Mouse (Mus musculus): ENCODE data around the gene Ngrn.

Ngrn gene

DNA sequence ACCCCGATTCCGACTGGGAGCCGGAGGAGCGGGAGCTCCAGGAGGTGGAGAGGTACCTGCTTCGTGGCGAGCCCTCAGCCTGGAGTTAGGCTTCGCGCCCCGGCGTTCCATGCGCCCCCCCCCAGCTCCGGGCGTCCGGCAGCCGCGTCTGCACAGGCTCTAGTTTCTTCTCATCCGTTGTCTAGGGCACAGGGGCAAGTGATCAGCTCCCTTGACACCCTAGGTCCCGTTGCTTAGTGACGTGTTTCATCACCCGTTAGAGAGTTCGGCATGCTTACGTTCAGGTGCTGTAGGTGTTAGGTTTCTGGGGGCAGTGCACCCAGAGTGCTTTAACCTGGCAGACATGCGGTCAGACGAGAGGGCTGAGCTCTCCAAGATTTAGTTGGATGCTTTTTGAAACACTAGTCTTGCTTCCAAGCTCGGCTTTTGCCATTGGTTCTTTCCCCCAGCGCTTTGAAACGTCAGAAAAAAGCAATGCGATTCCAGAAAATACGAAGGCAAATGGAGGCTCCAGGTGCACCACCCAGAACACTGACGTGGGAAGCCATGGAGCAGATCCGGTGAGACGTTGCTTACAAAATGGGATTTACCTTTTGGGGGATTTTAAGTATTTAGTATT, 466 bp downstream of the Ngrn start:
- DNase-seq (ENCODE audit: low spot score), result peak; percentile 45

DNA sequence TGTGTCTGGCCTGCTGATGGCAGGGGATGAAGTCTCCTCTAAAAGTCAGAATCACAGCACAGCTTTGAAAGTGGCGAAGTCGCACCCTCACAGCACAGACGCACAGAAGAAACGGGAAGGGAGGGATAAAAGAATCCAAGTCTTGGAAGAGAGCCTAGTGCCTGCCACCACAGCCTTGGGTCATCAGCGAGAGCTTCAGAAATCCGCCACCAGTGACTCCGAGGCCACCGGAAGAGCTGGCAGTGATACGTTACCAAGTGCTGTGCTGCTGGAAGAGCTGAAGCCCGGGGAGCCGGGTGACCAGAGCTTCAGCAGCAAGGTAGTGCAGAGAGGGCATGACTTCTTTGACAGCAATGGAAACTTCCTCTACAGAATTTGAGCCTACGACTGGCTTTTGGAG, 3.6 kb downstream of the Ngrn start:
- DNase-seq (ENCODE audit: low spot score), result no peak

DNA sequence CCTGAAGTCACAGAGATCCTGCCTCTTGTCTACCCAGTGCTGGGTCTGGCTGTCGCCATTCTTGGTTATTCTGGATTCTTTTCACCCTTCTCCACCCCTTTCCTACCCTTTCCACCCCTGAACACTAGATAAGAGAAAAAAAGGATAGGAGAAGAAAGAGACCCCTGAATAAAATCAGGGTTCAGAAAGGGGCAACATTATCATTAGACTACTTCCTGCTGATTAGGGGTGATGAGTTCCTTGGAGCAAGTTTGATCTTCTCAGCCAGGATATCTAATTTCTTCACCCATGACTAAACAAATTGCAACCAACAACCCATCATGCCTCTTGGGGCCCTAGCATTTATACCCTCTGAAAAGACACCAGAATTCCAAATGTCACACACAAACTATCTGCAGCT, 6.7 kb downstream of the Ngrn start:
- DNase-seq (ENCODE audit: low spot score), result no peak

DNA sequence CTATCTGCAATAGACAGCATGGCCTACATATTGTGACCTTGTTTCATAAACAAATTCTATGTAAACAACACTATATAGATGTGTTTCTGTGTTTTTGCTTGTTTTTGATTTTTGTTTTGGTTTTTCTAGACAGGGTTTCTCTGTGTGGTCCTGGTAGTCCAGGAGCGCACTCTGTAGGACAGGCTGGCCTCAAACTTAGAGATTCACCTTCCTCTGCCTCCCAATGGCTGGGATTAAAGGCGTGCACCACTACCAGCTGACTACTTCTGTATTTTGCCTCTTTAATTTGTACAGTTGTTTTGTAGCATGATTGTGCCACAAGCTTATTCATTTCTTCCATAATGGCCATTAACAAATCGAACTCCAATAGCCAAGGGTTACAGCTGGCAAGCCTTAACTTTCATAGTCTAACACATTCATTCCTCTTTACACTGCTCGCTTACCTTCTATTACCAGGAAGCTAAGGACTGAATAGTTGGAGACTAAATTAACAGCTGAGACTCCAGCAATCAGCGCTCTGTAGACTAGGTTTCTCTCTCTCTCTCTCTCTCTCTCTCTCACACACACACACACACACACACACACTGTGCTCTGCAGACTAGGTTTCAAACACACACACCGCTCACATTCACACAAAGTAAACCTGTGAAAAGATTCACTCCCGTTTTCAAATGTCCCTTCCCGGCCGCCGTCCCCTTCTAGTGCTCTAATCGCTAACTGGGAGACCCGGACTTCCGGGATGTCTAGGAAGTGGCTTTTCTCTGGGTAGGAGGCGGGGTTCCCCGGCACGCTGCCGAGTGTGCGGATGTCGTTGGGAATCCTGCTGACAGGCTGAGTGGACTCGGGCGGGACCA, 8.1 kb downstream of the Ngrn start, which contains the start of gene Vps33b:
TSS of gene Vps33b (plus strand) at position 753 of the 854 bp plus-strand sequence.
- DNase-seq (ENCODE audit: low spot score), result peak; percentile 94

DNA sequence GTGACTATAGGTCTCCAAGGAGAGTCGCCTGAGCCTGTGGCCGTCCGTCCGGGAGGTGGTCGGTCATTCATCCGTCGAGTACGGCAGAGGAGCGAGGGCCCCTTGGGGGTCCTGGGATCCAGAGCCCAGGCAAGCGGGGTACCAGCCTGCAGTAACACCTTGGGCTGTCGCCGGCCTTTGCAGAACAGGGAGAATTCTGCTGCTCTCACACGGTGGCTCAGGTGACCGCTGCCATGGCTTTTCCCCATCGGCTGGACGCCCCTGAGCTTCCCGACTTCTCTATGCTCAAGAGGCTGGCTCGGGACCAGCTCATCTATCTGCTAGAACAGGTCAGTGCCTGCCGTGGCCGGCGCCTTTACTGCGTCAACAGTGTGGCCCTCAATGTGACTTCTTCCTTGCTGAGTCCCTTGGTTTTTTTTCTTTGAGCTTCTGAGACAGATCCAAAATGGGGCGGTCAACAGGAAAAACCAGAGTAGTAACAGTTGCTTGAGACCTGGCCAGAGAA, 8.8 kb downstream of the Ngrn start:
- DNase-seq (ENCODE audit: low spot score), result peak; percentile 49

DNA sequence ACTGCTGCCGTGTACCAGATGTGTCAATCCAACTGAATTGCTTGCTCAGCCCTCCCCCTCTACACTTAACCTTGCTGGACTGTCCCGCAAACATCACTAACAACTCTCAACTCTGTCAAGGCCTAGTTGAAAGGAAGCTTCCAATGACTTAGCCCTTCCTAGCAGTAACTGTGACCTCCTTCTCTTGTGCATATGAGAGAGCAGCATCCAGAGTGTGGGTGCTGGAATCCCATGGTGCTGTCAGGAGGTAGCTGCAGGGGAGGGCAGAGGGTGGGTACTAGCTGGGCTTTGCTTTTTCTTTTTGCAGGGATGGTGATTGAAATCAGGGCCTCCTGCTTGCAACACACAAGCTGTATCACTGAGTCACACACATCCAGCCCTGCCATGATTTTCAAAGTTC, 12.4 kb downstream of the Ngrn start:
- no peak for DNase-seq (ENCODE audit: low spot score)

DNA sequence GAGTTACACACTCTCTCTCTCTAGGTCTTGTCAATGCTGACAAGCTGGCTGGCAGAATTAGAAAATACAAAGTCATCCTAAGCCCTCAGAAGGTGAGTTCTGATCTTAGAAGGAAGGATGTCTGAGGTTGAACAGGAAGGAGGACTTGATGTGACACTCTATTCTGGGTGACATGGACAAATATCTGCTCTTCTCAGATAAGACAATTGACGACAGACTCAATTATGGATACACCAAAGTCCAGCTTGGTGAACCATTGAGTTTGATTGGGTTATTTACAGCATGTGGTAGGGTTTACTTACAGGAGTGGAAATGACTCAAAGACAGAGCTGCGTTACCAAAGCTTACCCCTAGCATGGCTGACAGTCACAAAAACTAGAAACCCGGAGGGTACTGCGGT, 15.4 kb downstream of the Ngrn start:
- DNase-seq (ENCODE audit: low spot score), result no peak

DNA sequence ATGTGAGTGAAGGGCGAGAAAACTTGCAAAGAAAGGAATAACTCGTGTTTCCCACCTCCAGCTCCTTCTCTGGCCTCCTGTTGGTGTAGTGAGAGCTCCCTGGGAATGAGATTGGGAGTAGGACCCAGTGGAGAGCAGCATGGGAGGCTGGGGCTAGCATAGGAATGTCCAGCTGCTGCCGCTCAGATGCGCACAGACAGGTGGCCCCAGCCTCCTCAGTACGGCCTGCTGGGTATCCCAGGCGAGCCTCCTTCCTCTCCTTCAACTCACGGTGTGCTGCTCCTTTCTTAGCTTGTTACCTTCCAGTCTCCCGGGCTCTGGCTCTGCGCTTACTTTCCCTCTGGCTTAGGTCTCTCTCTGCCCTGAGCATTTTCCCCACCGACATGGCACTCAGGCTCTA, 19.0 kb downstream of the Ngrn start:
- DNase-seq (ENCODE audit: low spot score), result no peak

DNA sequence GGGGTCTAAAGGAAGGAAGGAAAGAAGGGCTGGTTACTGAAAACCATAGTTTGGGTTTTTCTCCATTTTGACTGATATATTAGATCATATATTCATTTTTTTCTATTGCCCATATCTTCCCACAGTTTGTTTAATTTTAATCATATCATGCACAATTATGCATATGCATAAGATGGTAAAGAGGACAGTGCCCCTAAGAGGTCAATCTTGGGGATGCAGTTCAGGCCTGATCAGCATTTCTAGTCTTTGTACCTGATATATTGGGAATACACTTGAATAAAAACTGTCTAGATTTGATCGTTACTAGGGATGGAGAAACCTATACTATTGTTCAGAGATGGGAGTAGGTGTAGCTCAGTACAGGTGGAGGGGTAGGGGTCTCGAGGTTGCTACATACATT, 20.0 kb downstream of the Ngrn start:
- DNase-seq (ENCODE audit: low spot score), result no peak

DNA sequence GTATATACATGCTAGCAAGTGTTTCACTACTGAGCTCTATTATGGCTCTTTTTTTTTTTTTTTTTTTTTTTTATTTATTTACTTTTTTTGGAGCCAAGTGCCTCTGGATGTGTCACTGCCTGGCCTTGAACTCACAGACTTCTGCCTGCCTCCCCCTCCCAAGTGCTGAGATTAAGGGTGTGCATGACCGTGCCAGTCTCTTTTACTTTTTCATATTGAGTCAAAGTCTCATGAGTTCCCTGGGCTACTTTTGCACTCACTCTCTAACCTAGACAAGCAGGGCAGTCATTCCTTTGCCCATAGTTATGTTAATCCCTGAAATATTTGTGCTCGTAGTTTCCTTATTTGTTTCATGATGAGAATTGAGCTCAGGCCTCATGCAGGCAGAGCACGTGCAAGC, 20.6 kb downstream of the Ngrn start:
- DNase-seq (ENCODE audit: low spot score), result no peak

DNA sequence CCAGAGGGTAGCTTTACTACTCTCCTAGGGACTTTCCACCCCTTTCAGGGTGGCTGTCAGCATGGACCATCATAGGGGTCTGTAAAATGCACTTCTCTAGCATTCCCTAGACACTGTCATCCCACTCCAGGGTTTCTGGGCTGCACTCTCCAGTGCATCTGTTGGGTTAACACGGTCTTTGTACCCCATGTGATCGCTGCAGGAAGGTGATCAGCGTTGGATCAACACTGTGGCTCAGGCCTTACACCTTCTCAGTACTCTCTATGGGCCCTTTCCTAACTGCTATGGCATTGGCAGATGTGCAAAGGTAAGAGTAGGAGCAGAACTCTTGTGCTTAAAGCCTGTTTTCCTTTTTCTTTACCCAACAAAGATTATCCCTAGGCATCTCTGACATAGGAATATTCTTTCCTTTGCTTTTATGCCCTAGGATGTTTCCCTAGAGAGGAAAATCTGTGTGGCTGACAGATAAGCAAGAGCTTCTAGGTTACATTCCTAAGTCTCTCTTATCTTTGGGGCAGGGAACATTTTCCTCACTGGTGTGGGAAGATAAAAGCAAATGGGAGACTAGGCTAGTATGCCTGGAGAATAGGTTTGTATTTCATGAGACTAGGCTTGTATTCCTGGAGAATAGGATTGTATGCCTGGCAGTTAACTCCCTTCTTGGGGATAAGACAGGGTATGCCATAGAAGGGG, 22.4 kb downstream of the Ngrn start:
- DNase-seq (ENCODE audit: low spot score), result no peak

DNA sequence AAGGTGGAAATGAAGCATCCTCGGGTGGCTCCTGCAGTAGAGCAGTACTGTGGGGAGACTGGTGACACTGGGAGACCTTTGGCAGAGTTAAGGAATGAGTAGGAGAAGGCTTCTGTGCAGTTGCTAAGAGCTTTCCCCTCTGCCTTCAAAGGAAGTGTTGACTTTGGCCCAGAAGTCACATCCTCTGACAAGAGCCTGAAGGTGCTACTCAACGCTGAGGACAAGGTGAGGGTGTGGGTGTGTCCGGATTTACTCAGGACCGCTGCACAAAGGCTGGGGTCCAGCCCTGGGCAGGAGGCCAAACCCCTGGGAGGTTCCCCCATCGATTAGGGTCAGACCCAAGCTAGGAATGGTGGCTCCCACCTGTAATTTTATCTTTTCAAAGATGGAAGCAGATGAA, 23.4 kb downstream of the Ngrn start:
- no peak for DNase-seq (ENCODE audit: low spot score)

DNA sequence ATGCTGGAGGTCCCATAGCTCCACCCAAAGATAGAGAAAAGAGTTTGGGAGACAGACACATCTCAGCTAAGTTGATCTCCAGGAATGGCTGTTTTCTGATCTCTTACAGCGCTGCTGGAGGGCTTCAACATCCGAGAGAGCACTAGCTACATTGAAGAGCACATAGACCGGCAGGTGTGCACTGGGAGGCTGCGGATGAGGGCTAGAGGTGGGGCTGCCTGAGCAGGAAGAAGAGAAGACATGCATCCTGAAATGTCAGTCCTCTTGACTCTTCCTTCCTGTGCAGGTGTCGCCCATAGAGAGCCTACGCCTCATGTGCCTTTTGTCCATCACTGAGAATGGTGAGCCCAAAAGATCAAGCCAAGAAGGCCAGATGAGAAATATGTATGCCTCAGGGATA, 24.7 kb downstream of the Ngrn start:
- DNase-seq (ENCODE audit: low spot score), result no peak

DNA sequence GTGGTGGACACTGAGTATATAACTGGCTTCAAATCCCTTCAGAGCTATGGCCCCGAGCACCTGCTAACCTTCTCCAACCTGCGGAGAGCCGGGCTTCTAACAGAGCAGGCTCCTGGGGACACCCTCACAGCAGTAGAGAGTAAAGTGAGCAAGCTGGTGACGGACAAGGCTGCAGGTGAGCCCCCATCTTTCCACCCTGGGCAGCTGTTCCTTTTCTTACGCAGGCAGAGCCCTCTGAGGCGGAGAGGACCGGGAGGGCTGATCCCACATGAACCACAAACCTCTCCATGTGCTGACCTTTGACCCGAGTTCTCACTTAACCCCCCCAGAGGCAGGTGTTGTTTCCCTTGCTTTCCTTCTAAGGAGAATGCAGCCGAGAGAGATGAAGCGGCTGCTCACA, 26.7 kb downstream of the Ngrn start:
- DNase-seq (ENCODE audit: low spot score), result no peak

DNA sequence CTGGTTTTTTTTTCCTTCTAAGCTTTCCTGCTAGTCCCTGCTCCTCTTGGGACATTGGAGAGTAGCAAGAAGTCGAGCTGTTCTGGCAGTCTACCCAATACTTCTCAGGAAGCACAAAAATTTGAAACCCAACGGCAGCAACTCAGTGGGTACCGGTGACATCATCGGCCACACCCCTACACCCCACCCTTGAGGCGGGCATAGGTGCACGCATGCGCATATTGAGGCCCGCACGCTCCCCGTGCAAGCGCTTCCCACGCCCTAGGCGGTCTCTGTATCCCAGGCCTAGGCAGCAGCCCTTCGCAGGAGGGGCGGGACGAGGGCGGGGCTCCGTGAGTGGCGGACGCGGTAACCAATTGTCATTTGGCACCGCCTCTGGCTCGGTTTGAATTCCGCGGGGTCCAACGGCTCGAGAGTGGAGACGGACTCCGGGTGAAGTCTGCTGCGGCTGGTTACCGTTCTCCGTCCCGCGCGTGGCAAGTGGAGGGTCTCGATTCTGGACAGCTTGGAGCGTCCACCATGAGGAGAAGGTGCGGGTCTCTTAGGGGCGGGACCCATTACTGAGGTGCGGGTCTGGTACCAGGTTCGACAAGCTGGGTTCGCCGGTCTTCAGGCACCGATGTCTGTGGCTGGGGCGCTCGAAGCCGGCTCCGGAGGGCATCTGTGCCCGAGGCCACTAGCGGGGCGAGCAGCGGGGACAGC, 33.2 kb downstream of the Ngrn start, which contains the start of gene Prc1:
TSS of gene Prc1 (plus strand) at position 389 of the 702 bp plus-strand sequence.
- DNase-seq (ENCODE audit: low spot score), result peak; percentile 98

DNA sequence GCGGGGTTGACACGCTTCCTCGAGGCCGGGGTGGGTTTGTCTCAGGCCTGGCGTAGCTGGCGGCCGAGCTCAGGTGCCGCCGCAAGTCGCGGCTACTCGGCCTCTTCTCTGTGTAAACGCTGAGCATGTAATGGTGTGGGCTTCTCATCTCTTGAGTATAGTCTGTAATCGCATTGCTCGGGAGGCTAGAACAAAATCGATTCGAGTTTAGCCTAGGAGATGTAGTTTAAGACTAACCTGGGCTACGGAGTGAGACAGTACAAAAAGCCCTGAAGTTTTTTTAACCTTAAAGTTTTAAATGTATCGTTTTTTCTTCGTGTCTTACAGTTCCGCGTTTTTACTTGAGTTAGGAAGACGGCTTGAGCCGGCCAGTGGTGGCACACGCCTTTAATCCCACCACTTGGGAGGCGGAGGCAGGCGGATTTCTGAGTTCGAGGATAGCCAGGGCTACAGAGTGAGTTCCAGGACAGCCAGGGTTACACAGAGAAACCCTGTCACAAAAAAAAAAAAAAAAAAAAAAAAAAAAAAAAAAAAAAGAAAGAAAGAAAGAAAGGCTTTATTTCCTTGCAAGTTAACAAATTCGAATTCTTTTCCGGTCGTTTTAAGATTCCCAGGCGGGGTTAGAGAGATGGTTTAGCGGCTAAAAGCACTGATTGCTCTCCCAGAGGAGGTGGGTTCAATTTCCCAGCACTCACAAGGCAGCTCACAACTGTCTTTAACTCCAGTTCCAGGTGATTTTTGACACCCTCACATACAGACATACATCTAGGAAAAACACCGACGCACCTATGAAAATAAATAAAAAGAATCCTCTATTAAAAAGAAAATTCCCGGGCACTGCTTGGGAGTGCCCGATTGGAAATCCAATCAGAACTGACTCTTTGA, 34.0 kb downstream of the Ngrn start:
- no peak for DNase-seq (ENCODE audit: low spot score)

DNA sequence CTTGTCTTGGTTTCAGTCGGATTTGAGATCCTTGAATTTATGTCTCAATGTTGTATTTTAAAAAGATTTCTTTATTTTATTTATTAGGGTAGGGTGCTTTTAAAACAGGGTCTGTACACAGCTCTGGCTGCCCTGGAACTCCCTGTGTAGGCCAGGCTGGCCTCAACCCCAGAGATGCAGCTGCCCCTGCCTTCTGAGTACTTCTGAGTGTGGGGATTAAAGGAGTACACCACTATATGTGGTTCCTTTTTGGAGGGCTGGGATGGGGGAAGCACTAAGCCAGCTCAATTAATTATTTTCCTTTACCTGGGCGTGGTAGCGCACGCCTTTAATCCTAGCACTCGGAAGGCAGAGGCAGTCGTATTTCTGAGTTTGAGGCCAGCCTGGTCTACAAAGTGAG, 35.4 kb downstream of the Ngrn start:
- no peak for DNase-seq (ENCODE audit: low spot score)

DNA sequence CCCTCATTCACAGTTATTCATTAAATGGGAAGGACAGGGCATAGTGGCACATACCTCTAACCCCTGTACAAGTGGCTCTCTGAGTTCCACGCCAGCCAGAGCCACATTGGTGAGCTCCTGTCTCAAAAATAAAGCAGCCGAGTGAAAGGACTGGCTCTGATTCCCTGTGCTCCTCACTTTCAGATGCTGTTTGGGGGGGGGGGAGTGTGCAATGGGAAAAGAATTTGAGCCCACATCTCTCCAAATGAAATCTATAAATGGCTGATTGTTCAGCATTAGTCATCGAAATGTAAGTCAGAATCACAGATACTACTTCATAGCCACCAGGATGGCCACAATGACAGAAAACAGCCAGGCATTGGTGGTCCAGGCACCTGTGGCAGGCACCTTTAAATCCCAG, 36.0 kb downstream of the Ngrn start:
- DNase-seq (ENCODE audit: low spot score), result no peak

DNA sequence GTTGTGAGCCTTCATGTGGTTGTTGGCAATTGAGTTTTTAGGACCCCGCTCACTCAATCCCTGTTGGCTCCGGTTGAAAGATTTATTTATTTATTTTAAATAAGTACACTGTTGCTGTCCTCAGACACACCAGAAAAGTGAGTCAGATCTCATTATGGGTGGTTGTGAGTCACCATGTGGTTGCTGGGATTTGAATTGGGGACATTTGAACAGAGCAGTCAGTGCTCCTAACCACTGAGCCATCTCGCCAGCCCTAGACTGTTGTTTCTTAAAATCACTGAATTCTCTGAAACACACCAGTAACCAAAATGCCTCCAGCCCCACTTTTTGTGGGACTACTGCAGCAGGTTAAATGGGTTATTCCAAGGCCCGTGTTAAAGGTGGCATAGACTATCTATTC, 37.7 kb downstream of the Ngrn start:
- DNase-seq (ENCODE audit: low spot score), result no peak

DNA sequence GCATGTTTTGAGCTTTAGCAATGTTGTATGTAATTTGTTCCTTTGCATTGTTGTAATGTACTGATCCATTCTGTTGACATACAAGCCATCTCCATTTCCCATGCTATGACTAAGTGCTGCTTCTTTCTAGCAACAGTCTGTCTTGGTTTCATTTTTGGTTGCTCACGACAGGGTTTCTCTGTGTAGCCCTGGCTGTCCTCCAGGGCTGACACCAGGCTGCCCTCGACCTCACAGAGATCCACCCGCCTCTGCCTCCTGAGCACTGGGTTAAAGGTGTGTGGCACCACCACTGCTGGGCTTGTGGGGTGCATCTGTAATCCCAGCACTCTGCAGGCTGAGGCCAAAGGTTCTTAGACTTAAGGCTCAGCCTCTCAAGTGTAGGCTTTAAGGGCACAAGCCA, 38.6 kb downstream of the Ngrn start:
- DNase-seq (ENCODE audit: low spot score), result no peak

DNA sequence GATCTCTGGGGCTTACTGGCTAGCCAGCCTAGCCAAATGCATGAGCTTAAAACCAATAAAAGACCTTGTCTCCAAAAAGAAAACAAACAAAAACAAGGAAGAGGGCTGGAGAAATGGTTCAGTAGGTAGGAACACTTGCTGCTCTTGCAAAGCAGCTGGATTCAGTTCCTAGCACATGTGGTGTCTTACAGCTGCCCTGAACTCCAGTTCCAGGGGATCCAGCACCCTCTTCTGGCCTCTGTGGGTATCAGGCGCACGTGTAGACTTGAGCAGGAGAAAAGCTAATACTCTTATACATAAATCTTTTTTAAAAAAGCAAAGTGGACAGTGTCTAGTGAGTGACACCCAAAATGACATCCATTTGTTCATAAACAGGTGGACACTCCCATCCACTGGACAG, 40.5 kb downstream of the Ngrn start:
- DNase-seq (ENCODE audit: low spot score), result no peak
